Mouse (Mus musculus) bone marrow macrophage, adult 2 months (primary cell): ENCODE data around the gene Dscaml1. TPM values are rescaled to one million over a fixed set of nuclear protein-coding genes. Genes with fewer than 3 reads are reported as not detected.

ENCODE experiments used
- H3K27ac ChIP-seq: 2 replicates; pipeline ENCODE4 v1.5.1; 2012; ENCODE audit warnings: low read depth, low read length; ENCODE audit not compliant: insufficient read depth
- H3K4me1 ChIP-seq: 2 replicates; pipeline ENCODE4 v1.6.1; 2012; ENCODE audit warnings: low read length; ENCODE audit not compliant: control insufficient read depth, insufficient read depth
- H3K4me3 ChIP-seq: 2 replicates; pipeline ENCODE4 v1.5.1; 2012; ENCODE audit warnings: mild to moderate bottlenecking, low read length, moderate library complexity; ENCODE audit not compliant: insufficient read depth
- CTCF ChIP-seq: IDR thresholded peaks from 2 replicates; pipeline ENCODE4 v1.5.1; 2012; ENCODE audit warnings: low read depth, mild to moderate bottlenecking, low read length, moderate library complexity
- POLR2A ChIP-seq: IDR thresholded peaks from 2 replicates; pipeline ENCODE4 v1.6.1; 2012; ENCODE audit warnings: mild to moderate bottlenecking, low read depth, low read length, borderline replicate concordance
- polyA plus RNA-seq: library from polyadenylated mRNA; stranded (reverse); fragments of >200 nt; gene quantifications from 2 replicates; pipeline ENCODE4 v1.2.4, GENCODE M21; 2012; ENCODE audit not compliant: missing spikeins, insufficient read depth, insufficient read length

Dscaml1 gene
- polyA plus RNA-seq, 1 experiment, result not detected

GRCm38 (mm10) chr9:45474874-45475273 lies 48.4 kb downstream of the Dscaml1 start:
- no peak for TF ChIP-seq POLR2A
- TF ChIP-seq CTCF, result no peak
- Histone ChIP-seq H3K27ac (no peak overlapping the region), H3K4me1 (no peaks in the 10 kb centered on the region), H3K4me3 (no peak overlapping the region)

GRCm38 (mm10) chr9:45480936-45481335 lies 54.5 kb downstream of the Dscaml1 start:
- no peak overlapping the region for H3K27ac ChIP-seq
- H3K4me3 ChIP-seq, result no peak overlapping the region
- H3K4me1 ChIP-seq, result no peaks in the 10 kb centered on the region
- TF ChIP-seq POLR2A (no peak), CTCF (no peak)

GRCm38 (mm10) chr9:45486665-45487074 lies 60.2 kb downstream of the Dscaml1 start:
- Histone ChIP-seq H3K4me1 (no peaks in the 10 kb centered on the region), H3K4me3 (no peak overlapping the region), H3K27ac (no peak overlapping the region)
- TF ChIP-seq POLR2A (no peak), CTCF (no peak)

- Histone ChIP-seq H3K4me3 (no peak overlapping the region), H3K27ac (no peak overlapping the region), H3K4me1 (no peaks in the 10 kb centered on the region)
- no peak for TF ChIP-seq POLR2A
- TF ChIP-seq CTCF, result no peak
Observed at GRCm38 (mm10) chr9:45487179-45487801, 60.9 kb downstream of the Dscaml1 start.

GRCm38 (mm10) chr9:45490899-45491298 lies 64.5 kb downstream of the Dscaml1 start:
- TF ChIP-seq CTCF (no peak), POLR2A (no peak)
- H3K4me3 ChIP-seq, result no peak overlapping the region
- H3K4me1 ChIP-seq, result no peaks in the 10 kb centered on the region
- H3K27ac ChIP-seq, result no peak overlapping the region

- Histone ChIP-seq H3K27ac (no peak overlapping the region), H3K4me3 (no peak overlapping the region), H3K4me1 (no peaks in the 10 kb centered on the region)
- no peak for TF ChIP-seq CTCF
- TF ChIP-seq POLR2A, result no peak
Observed at GRCm38 (mm10) chr9:45494889-45495288, 68.5 kb downstream of the Dscaml1 start.

GRCm38 (mm10) chr9:45496340-45496739 lies 69.9 kb downstream of the Dscaml1 start:
- Histone ChIP-seq H3K4me3 (no peak overlapping the region), H3K27ac (no peak overlapping the region), H3K4me1 (no peaks in the 10 kb centered on the region)
- no peak for TF ChIP-seq CTCF
- no peak for TF ChIP-seq POLR2A

- TF ChIP-seq CTCF (no peak), POLR2A (no peak)
- no peaks in the 10 kb centered on the region for H3K4me1 ChIP-seq
- no peak overlapping the region for H3K4me3 ChIP-seq
- no peak overlapping the region for H3K27ac ChIP-seq
Observed at GRCm38 (mm10) chr9:45496944-45497343, 70.5 kb downstream of the Dscaml1 start.

GRCm38 (mm10) chr9:45499267-45499666 lies 72.8 kb downstream of the Dscaml1 start:
- Histone ChIP-seq H3K27ac (no peak overlapping the region), H3K4me3 (no peak overlapping the region), H3K4me1 (no peaks in the 10 kb centered on the region)
- TF ChIP-seq CTCF (no peak), POLR2A (no peak)

GRCm38 (mm10) chr9:45500071-45500595 lies 73.7 kb downstream of the Dscaml1 start:
- no peak for TF ChIP-seq POLR2A
- TF ChIP-seq CTCF, result no peak
- no peak overlapping the region for H3K4me3 ChIP-seq
- H3K27ac ChIP-seq, result no peak overlapping the region
- no peaks in the 10 kb centered on the region for H3K4me1 ChIP-seq

- Histone ChIP-seq H3K4me1 (no peaks in the 10 kb centered on the region), H3K4me3 (no peak overlapping the region), H3K27ac (no peak overlapping the region)
- TF ChIP-seq POLR2A, result no peak
- TF ChIP-seq CTCF, result no peak
Observed at GRCm38 (mm10) chr9:45501295-45501927, 75.0 kb downstream of the Dscaml1 start.
